Mouse (Mus musculus): ENCODE data around the gene Ptrhd1. TPM values are rescaled to one million over a fixed set of nuclear protein-coding genes. Genes with fewer than 3 reads are reported as not detected.

Ptrhd1 gene
- polyA plus RNA-seq, 1 experiment from 2014 or later = 5.1 TPM

DNA sequence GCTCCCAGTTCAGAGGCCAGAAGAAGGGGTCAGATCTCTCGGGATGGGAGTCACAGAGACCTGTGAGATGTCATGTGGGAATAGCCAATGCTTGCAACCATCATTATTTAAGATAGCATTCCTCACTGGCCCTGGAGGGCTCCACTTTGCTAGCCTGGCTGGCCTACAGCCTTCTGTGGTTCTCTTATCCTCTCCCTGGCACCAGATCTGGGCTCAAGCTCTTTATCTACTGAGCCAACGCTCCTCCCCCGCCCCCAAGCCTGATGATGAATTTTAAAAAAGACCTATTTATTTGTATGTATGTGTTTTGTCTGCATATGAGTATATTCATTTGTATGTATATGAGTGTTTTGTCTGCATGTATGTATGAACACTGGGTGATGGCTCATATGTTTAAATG is 46.1 kb downstream of the Ptrhd1 start:
- 90% methylated on average over 3 of the region's 3 CpGs for WGBS
- no peak for ATAC-seq (ENCODE audit: low FRiP score, low TSS enrichment)

DNA sequence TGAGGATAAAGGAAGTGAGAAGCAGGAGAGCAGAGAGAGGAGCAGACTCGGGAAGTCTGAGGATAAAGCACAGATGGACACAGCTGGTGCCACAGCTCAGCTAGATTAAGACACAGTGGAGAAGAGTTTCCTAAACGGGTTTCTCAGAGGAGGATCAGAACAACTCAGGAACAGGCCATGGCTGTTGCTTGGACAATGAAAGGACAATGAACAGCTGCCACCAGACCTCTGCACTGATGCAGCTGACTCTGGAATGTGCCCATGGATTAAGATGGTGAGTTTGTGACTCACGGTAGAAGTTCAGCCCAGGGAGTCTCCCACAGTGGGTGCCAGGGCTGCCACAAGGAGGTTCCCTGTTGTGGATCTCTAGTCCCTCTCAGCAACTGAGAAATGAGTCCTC is 51.4 kb downstream of the Ptrhd1 start:
- H3K9ac ChIP-seq (ENCODE audit: low read length) = no peak overlapping the region
- no peaks in the 10 kb centered on the region for H3K27me3 ChIP-seq (ENCODE audit: control insufficient read depth, insufficient read depth, low read length)
- DNase-seq (ENCODE audit: low spot score) = no peak
- H3K4me1 ChIP-seq (replicated peaks; ENCODE audit: control insufficient read depth, insufficient read depth) = no peaks in the 10 kb centered on the region
- H3K4me3 ChIP-seq (ENCODE audit: low read depth, low read length) = no peak overlapping the region
- no peaks in the 10 kb centered on the region for H3K9me3 ChIP-seq (ENCODE audit: control insufficient read depth, low read length)
- TF ChIP-seq CTCF (IDR thresholded peaks at IDR 0.05; ENCODE audit: low read depth) (no peak), EP300 (optimal IDR thresholded peaks at IDR 0.05) (no peak)
- H3K4me2 ChIP-seq (replicated peaks; ENCODE audit: low read depth) = no peak overlapping the region
- ATAC-seq (ENCODE audit: low FRiP score, low TSS enrichment) = peak; percentile 60; the same call in 1 of the 2 replicates
- H3K36me3 ChIP-seq (ENCODE audit: control insufficient read depth, insufficient read depth, low read length) = no peaks in the 10 kb centered on the region
- no peak overlapping the region for H3K27ac ChIP-seq (replicated peaks)
- WGBS = 17% methylated on average over 3 of the region's 3 CpGs

More for the DNA sequence above, 46.1 kb downstream of the Ptrhd1 start:
- Histone ChIP-seq H3K27me3 (ENCODE audit: control insufficient read depth, insufficient read depth, low read length) (no peaks in the 10 kb centered on the region), H3K27ac (replicated peaks) (no peak overlapping the region), H3K9me3 (ENCODE audit: control insufficient read depth, low read length) (no peaks in the 10 kb centered on the region), H3K4me3 (ENCODE audit: low read depth, low read length) (no peak overlapping the region), H3K4me2 (replicated peaks; ENCODE audit: low read depth) (no peak overlapping the region), H3K9ac (ENCODE audit: low read length) (no peak overlapping the region), H3K36me3 (ENCODE audit: control insufficient read depth, insufficient read depth, low read length) (no peaks in the 10 kb centered on the region), H3K4me1 (replicated peaks; ENCODE audit: control insufficient read depth, insufficient read depth) (no peaks in the 10 kb centered on the region)
- TF ChIP-seq EP300 (optimal IDR thresholded peaks at IDR 0.05) (no peak), CTCF (IDR thresholded peaks at IDR 0.05; ENCODE audit: low read depth) (no peak)
- DNase-seq (ENCODE audit: low spot score) = no peak

Other genes starting within 250 kb of the Ptrhd1 start
- gene Efr3b, start 195.1 kb upstream of the Ptrhd1 start, polyA plus RNA-seq (2015; fragmentation: Nextera tagmentation; extraction: Ambion mirVana) = 0.76 and 0.99 TPM in 2 replicates
- gene Dnajc27, start 151.4 kb upstream of the Ptrhd1 start, polyA plus RNA-seq (2015; fragmentation: Nextera tagmentation; extraction: Ambion mirVana) = 1.6 and 1.7 TPM in 2 replicates
- 2.9 and 3.6 TPM in 2 replicates for gene Adcy3, start 100.9 kb upstream of the Ptrhd1 start, polyA plus RNA-seq (2015; fragmentation: Nextera tagmentation; extraction: Ambion mirVana)
- 4.7 and 5.3 TPM in 2 replicates for gene Cenpo, start 267 bp downstream of the Ptrhd1 start, polyA plus RNA-seq (2015; fragmentation: Nextera tagmentation; extraction: Ambion mirVana)
- gene Ncoa1, start 243.2 kb downstream of the Ptrhd1 start, polyA plus RNA-seq (2015; fragmentation: Nextera tagmentation; extraction: Ambion mirVana) = 5.0 and 6.0 TPM in 2 replicates